ENCODE assay signal across 17 mouse cellular contexts in the genomic region with DNA sequence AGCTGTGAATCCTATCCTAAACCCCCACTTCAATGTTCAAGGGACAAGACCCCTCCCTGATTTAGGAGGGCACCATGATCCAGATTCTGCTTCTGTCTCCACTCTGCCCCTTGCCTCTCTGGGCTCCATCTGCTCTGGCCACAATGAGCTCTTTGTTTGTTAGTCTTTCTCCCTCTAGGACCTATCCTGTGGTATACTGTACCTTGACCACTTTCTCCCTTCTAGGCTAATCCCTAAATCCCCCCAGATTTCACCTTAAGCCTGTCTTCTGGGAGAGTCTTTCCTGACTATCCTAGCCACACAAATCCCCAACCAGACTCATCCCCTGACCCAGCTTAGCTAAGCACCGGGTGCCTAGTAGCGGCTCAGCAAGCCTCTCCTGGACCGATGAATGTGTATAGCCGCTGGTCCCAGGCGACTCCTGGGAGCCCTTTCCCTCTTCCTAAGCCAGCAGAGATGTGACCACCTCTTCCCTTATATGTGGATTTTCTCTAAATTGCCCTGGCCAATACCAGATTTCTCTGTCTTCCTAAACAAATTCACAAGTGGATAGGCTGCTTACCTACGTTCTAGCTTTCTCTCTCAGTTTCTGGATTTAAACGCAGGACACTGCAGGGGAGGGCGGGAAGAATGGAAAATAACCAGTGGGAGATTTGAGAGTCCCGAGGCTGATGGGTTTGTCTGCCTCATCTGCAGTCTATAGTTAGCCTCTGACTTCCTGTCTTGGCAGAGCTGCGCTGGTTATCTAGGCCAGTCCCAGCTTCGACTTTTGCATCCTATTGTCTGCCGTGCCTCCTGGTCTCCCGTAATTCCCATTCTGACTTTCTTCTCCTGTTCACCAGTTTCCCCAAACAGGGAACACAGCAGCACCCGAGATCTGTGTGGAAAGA. TPM values are rescaled to one million over a fixed set of nuclear protein-coding genes. Genes with fewer than 3 reads are reported as not detected.
DNase-seq lines count a peak whose midpoint lies in the region; ATAC-seq lines count a peak whose summit lies in the region.
"Had no signal": no experiment of that assay in that cellular context is flagged by ENCODE, and none has a peak within 500 bp of the region (broad histone marks: within the 10 kb centered on the region; RNA-seq: fewer than 3 reads in every experiment).

No protein-coding gene starts in this region.

- H3K36me3 ChIP-seq in heart, embryonic 13.5 days: no peaks in the 10 kb centered on the region
- H3K36me3 ChIP-seq: liver, embryonic 15.5 days; midbrain, embryonic 15.5 days; neural tube, embryonic 13.5 days had no signal

- no peaks in the 10 kb centered on the region for H3K27me3 ChIP-seq in heart, embryonic 13.5 days (replicated peaks)
- H3K27me3 ChIP-seq: liver, embryonic 15.5 days; midbrain, embryonic 15.5 days; neural tube, embryonic 13.5 days had no signal

- H3K4me2 ChIP-seq in heart, embryonic 13.5 days: 0 out of 2 replicates have a peak overlapping the region, but pooled peaks have one; percentile 14
- H3K4me2 ChIP-seq: liver, embryonic 15.5 days; midbrain, embryonic 15.5 days; neural tube, embryonic 13.5 days had no signal

- no peak overlapping the region for H3K27ac ChIP-seq in heart, embryonic 13.5 days (replicated peaks)
- H3K27ac ChIP-seq: kidney, postnatal 0 days; liver, embryonic 15.5 days; midbrain, embryonic 15.5 days; neural tube, embryonic 13.5 days had no signal

- H3K9me3 ChIP-seq in heart, embryonic 13.5 days: no peaks in the 10 kb centered on the region
- H3K9me3 ChIP-seq: liver, embryonic 15.5 days; midbrain, embryonic 15.5 days; neural tube, embryonic 13.5 days had no signal

- DNase-seq in frontal cortex, postnatal 25 days (ENCODE audit: low spot score in 2 of 2): no peak
- DNase-seq in right cerebral cortex, adult 18-20 months: peak; percentile 48
- no peak for DNase-seq in right cerebral cortex, postnatal 14 days
- DNase-seq in telencephalon, adult 2 months (ENCODE audit: low read depth, low spot score): peak; percentile 50
- no peak for DNase-seq in neural tube, embryonic 10.5 days (ENCODE audit: extremely low spot score, low spot score)
- no peak for DNase-seq in natural killer cell, adult 2 months (ENCODE audit: low spot score in 2 of 2)
- DNase-seq: adrenal gland, adult 2 months; layer of hippocampus, postnatal 36 days; lung, postnatal 36 days had no signal

- 38% methylated on average over 14 of the region's 14 CpGs for WGBS in heart, embryonic 13.5 days

- peaks cover 11% of the 10 kb centered on the region; the same call in 1 of the 2 replicates for H3K4me1 ChIP-seq in heart, embryonic 13.5 days
- H3K4me1 ChIP-seq: midbrain, embryonic 15.5 days; neural tube, embryonic 13.5 days had no signal

- H3K9ac ChIP-seq in heart, embryonic 13.5 days: no peak overlapping the region
- H3K9ac ChIP-seq: liver, embryonic 15.5 days; midbrain, embryonic 15.5 days; neural tube, embryonic 13.5 days had no signal

- peak; percentile 95 for ATAC-seq in frontal cortex, adult (ENCODE audit: low TSS enrichment)
- ATAC-seq in heart, embryonic 13.5 days (ENCODE audit: extremely low read depth, insufficient number of reproducible peaks, low FRiP score, low TSS enrichment): no peak
- ATAC-seq: midbrain, embryonic 15.5 days had no signal

- no peak overlapping the region for H3K4me3 ChIP-seq in heart, embryonic 13.5 days
- H3K4me3 ChIP-seq: liver, embryonic 15.5 days; midbrain, embryonic 15.5 days; neural tube, embryonic 13.5 days had no signal

RNA-seq across cellular contexts. Expression of gene Chil1, which starts 14.3 kb away (rescaled TPM):
- 0.66 and 1.5 TPM in 2 replicates for polyA plus RNA-seq in heart, embryonic 13.5 days (2015; fragmentation: Nextera tagmentation; extraction: Ambion mirVana)

RNA-seq across cellular contexts. Expression of gene Mybph, which starts 25.6 kb away (rescaled TPM):
- 0.67 and 2.1 TPM in 2 replicates for polyA plus RNA-seq in heart, embryonic 13.5 days (2015; fragmentation: Nextera tagmentation; extraction: Ambion mirVana)

RNA-seq across cellular contexts. Expression of gene Chit1, which starts 56.6 kb away (rescaled TPM):
- polyA plus RNA-seq in heart, embryonic 13.5 days (2015; fragmentation: Nextera tagmentation; extraction: Ambion mirVana): 0.59 and 0.75 TPM in 2 replicates
- polyA plus RNA-seq: embryonic facial prominence, embryonic 11.5 days; limb, embryonic 11.5 days had no signal

Comparison
In these comparisons a context has a peak if more than half of its experiments do, and no peak if none do; other contexts are left out.
1. DNase-seq: peak in right cerebral cortex, adult 18-20 months (single experiment) and telencephalon, adult 2 months (single experiment); none in frontal cortex, postnatal 25 days (0 of 2), right cerebral cortex, postnatal 14 days (single experiment), neural tube, embryonic 10.5 days (single experiment) and natural killer cell, adult 2 months (0 of 2).